Mouse (Mus musculus): Measurements from ENCODE around the gene Aifm1. TPM values are rescaled to one million over a fixed set of nuclear protein-coding genes. Genes with fewer than 3 reads are reported as not detected.

Aifm1 gene
- 100 and 107 TPM in 2 replicates for polyA plus RNA-seq (2015; fragmentation: Nextera tagmentation; extraction: Ambion mirVana)

- peak within 1 kb of the TSS; percentile 61 for H3K9ac ChIP-seq (ENCODE audit: low read depth, low read length)
- 22% methylated on average over 45 of the region's 45 CpGs for WGBS
- H3K27ac ChIP-seq: peak within 1 kb of the TSS; percentile 50; the same call in 1 of the 2 replicates
- TF ChIP-seq CTCF (IDR thresholded peaks at IDR 0.05; ENCODE audit: low read depth): no peak
- H3K4me2 ChIP-seq (ENCODE audit: low read length): peak within 1 kb of the TSS; percentile 62
- no peaks in the 10 kb centered on the region for H3K27me3 ChIP-seq (ENCODE audit: insufficient read depth, low read length)
- DNase-seq (ENCODE audit: low spot score): peak; percentile 94
- no peaks in the 10 kb centered on the region for H3K9me3 ChIP-seq (replicated peaks; ENCODE audit: low read length)
- H3K4me1 ChIP-seq (replicated peaks; ENCODE audit: insufficient read depth, low read length): no peaks in the 10 kb centered on the region
- ATAC-seq (replicated peaks; ENCODE audit: low FRiP score, low read depth): peak; percentile 99
- H3K36me3 ChIP-seq (ENCODE audit: insufficient read depth, low read length): no peaks in the 10 kb centered on the region
- H3K4me3 ChIP-seq (replicated peaks; ENCODE audit: low read depth, low read length): peak within 1 kb of the TSS; percentile 50
Measured at GRCm38 (mm10) chrX:48513166-48513807, at the start of gene Aifm1. TSS of gene Aifm1 (minus strand) at chrX:48513563.

- TF ChIP-seq CTCF (IDR thresholded peaks at IDR 0.05; ENCODE audit: low read depth): peak; percentile 88
Measured at GRCm38 (mm10) chrX:48532175-48532574, 18.8 kb upstream of the Aifm1 start.

GRCm38 (mm10) chrX:48526435-48526834 lies 13.1 kb upstream of the Aifm1 start:
- Histone ChIP-seq H3K27ac (no peak overlapping the region), H3K36me3 (ENCODE audit: insufficient read depth, low read length) (no peaks in the 10 kb centered on the region), H3K9me3 (replicated peaks; ENCODE audit: low read length) (no peaks in the 10 kb centered on the region), H3K4me1 (replicated peaks; ENCODE audit: insufficient read depth, low read length) (no peaks in the 10 kb centered on the region), H3K27me3 (ENCODE audit: insufficient read depth, low read length) (no peaks in the 10 kb centered on the region), H3K4me3 (replicated peaks; ENCODE audit: low read depth, low read length) (no peak overlapping the region), H3K4me2 (ENCODE audit: low read length) (no peak overlapping the region), H3K9ac (ENCODE audit: low read depth, low read length) (no peak overlapping the region)
- DNase-seq (ENCODE audit: low spot score) (no peak), ATAC-seq (replicated peaks; ENCODE audit: low FRiP score, low read depth) (no peak)
- no peak for TF ChIP-seq CTCF (IDR thresholded peaks at IDR 0.05; ENCODE audit: low read depth)
- WGBS: 50% methylated on average over 3 of the region's 3 CpGs

More at GRCm38 (mm10) chrX:48532175-48532574, 18.8 kb upstream of the Aifm1 start:
- WGBS: 51% methylated on average over 3 of the region's 3 CpGs
- H3K4me1 ChIP-seq (replicated peaks; ENCODE audit: insufficient read depth, low read length): no peaks in the 10 kb centered on the region
- H3K36me3 ChIP-seq (ENCODE audit: insufficient read depth, low read length): no peaks in the 10 kb centered on the region
- peak; percentile 78 for DNase-seq (ENCODE audit: low spot score)
- no peak for ATAC-seq (replicated peaks; ENCODE audit: low FRiP score, low read depth)
- no peaks in the 10 kb centered on the region for H3K9me3 ChIP-seq (replicated peaks; ENCODE audit: low read length)
- no peak overlapping the region for H3K4me3 ChIP-seq (replicated peaks; ENCODE audit: low read depth, low read length)
- H3K4me2 ChIP-seq (ENCODE audit: low read length): no peak overlapping the region
- H3K27ac ChIP-seq: no peak overlapping the region
- H3K27me3 ChIP-seq (ENCODE audit: insufficient read depth, low read length): no peaks in the 10 kb centered on the region
- no peak overlapping the region for H3K9ac ChIP-seq (ENCODE audit: low read depth, low read length)

GRCm38 (mm10) chrX:48525866-48526265 lies 12.5 kb upstream of the Aifm1 start:
- no peaks in the 10 kb centered on the region for H3K4me1 ChIP-seq (replicated peaks; ENCODE audit: insufficient read depth, low read length)
- no peak overlapping the region for H3K27ac ChIP-seq
- H3K27me3 ChIP-seq (ENCODE audit: insufficient read depth, low read length): no peaks in the 10 kb centered on the region
- DNase-seq (ENCODE audit: low spot score): no peak
- WGBS: 62% methylated on average over 8 of the region's 8 CpGs
- no peak overlapping the region for H3K9ac ChIP-seq (ENCODE audit: low read depth, low read length)
- no peak for ATAC-seq (replicated peaks; ENCODE audit: low FRiP score, low read depth)
- no peaks in the 10 kb centered on the region for H3K9me3 ChIP-seq (replicated peaks; ENCODE audit: low read length)
- H3K36me3 ChIP-seq (ENCODE audit: insufficient read depth, low read length): no peaks in the 10 kb centered on the region
- no peak overlapping the region for H3K4me2 ChIP-seq (ENCODE audit: low read length)
- no peak for TF ChIP-seq CTCF (IDR thresholded peaks at IDR 0.05; ENCODE audit: low read depth)
- H3K4me3 ChIP-seq (replicated peaks; ENCODE audit: low read depth, low read length): no peak overlapping the region

GRCm38 (mm10) chrX:48525332-48525731 lies 12.0 kb upstream of the Aifm1 start:
- Histone ChIP-seq H3K27ac (no peak overlapping the region), H3K9me3 (replicated peaks; ENCODE audit: low read length) (no peaks in the 10 kb centered on the region), H3K4me3 (replicated peaks; ENCODE audit: low read depth, low read length) (no peak overlapping the region), H3K4me2 (ENCODE audit: low read length) (no peak overlapping the region), H3K27me3 (ENCODE audit: insufficient read depth, low read length) (no peaks in the 10 kb centered on the region), H3K4me1 (replicated peaks; ENCODE audit: insufficient read depth, low read length) (no peaks in the 10 kb centered on the region), H3K36me3 (ENCODE audit: insufficient read depth, low read length) (no peaks in the 10 kb centered on the region), H3K9ac (ENCODE audit: low read depth, low read length) (no peak overlapping the region)
- no peak for DNase-seq (ENCODE audit: low spot score)
- ATAC-seq (replicated peaks; ENCODE audit: low FRiP score, low read depth): no peak
- WGBS: 47% methylated on average over 1 of the region's 1 CpGs
- TF ChIP-seq CTCF (IDR thresholded peaks at IDR 0.05; ENCODE audit: low read depth): no peak

GRCm38 (mm10) chrX:48523512-48523911 lies 10.1 kb upstream of the Aifm1 start:
- ATAC-seq (replicated peaks; ENCODE audit: low FRiP score, low read depth) (no peak), DNase-seq (ENCODE audit: low spot score) (no peak)
- no peaks in the 10 kb centered on the region for H3K4me1 ChIP-seq (replicated peaks; ENCODE audit: insufficient read depth, low read length)
- no peak overlapping the region for H3K4me2 ChIP-seq (ENCODE audit: low read length)
- H3K27me3 ChIP-seq (ENCODE audit: insufficient read depth, low read length): no peaks in the 10 kb centered on the region
- TF ChIP-seq CTCF (IDR thresholded peaks at IDR 0.05; ENCODE audit: low read depth): no peak
- no peak overlapping the region for H3K9ac ChIP-seq (ENCODE audit: low read depth, low read length)
- H3K4me3 ChIP-seq (replicated peaks; ENCODE audit: low read depth, low read length): no peak overlapping the region
- WGBS: 59% methylated on average over 3 of the region's 3 CpGs
- no peak overlapping the region for H3K27ac ChIP-seq
- H3K36me3 ChIP-seq (ENCODE audit: insufficient read depth, low read length): no peaks in the 10 kb centered on the region
- H3K9me3 ChIP-seq (replicated peaks; ENCODE audit: low read length): no peaks in the 10 kb centered on the region

Measured in kidney, postnatal 0 days (tissue).